Mouse (Mus musculus) kidney, adult 18-20 months (tissue): Measurements from ENCODE around the gene Pick1.
"Not testable (repeated sequence)": the region's sequence is repeated elsewhere in the genome, so short reads cannot be mapped to it uniquely, and the experiment has no call there.

ENCODE experiments used
- DNase-seq: peaks from one replicate; pipeline ENCODE4 v3.0.0; 2021

Pick1 gene

GRCm38 (mm10) chr15:79225780-79226179 lies 3.2 kb upstream of the Pick1 start:
- DNase-seq, result not testable (repeated sequence)

- DNase-seq, result no peak
These were observed 6.3 kb downstream of the Pick1 start for GRCm38 (mm10) chr15:79235268-79235667.

- no peak for DNase-seq
These were observed 9.1 kb downstream of the Pick1 start for GRCm38 (mm10) chr15:79238036-79238435.

GRCm38 (mm10) chr15:79242574-79243233 lies 13.7 kb downstream of the Pick1 start:
- DNase-seq, result no peak

GRCm38 (mm10) chr15:79243234-79244042 lies 14.5 kb downstream of the Pick1 start:
- peak; percentile 95 for DNase-seq

GRCm38 (mm10) chr15:79244071-79244893 lies 15.3 kb downstream of the Pick1 start:
- DNase-seq, result peak; percentile 48

- no peak for DNase-seq
These were observed 16.3 kb downstream of the Pick1 start for GRCm38 (mm10) chr15:79245321-79245720.

- no peak for DNase-seq
These were observed 21.3 kb downstream of the Pick1 start for GRCm38 (mm10) chr15:79250236-79250635.

- no peak for DNase-seq
These were observed 22.2 kb downstream of the Pick1 start for GRCm38 (mm10) chr15:79251168-79251567.

GRCm38 (mm10) chr15:79251781-79252491 lies 23.0 kb downstream of the Pick1 start:
- peak; percentile 33 for DNase-seq

- no peak for DNase-seq
These were observed 23.6 kb downstream of the Pick1 start for GRCm38 (mm10) chr15:79252580-79252979.

- DNase-seq, result no peak
These were observed 25.7 kb downstream of the Pick1 start, which contains the start of gene Slc16a8 for GRCm38 (mm10) chr15:79254661-79255060. Slc16a8 (minus strand) TSS chr15:79254761.

GRCm38 (mm10) chr15:79258521-79258920 lies 29.5 kb downstream of the Pick1 start:
- DNase-seq, result peak; percentile 86

- DNase-seq, result peak; percentile 53
These were observed 32.2 kb downstream of the Pick1 start for GRCm38 (mm10) chr15:79261095-79261725.

- DNase-seq, result no peak
These were observed 32.8 kb downstream of the Pick1 start for GRCm38 (mm10) chr15:79261757-79262156.

GRCm38 (mm10) chr15:79262375-79262774 lies 33.4 kb downstream of the Pick1 start:
- peak; percentile 35 for DNase-seq

GRCm38 (mm10) chr15:79262786-79263309 lies 33.9 kb downstream of the Pick1 start:
- no peak for DNase-seq

GRCm38 (mm10) chr15:79263726-79264125 lies 34.8 kb downstream of the Pick1 start:
- DNase-seq, result no peak

GRCm38 (mm10) chr15:79265384-79265783 lies 36.4 kb downstream of the Pick1 start:
- no peak for DNase-seq

GRCm38 (mm10) chr15:79268521-79268920 lies 39.5 kb downstream of the Pick1 start:
- no peak for DNase-seq

GRCm38 (mm10) chr15:79270317-79271123 lies 41.5 kb downstream of the Pick1 start:
- peak; percentile 57 for DNase-seq
